Mouse (Mus musculus): ENCODE results near the gene Olfr1380. TPM values are rescaled to one million over a fixed set of nuclear protein-coding genes. Genes with fewer than 3 reads are reported as not detected.

Olfr1380 gene
- total RNA-seq, 2 experiments from 2014 or later, result not detected

Other genes starting within 250 kb of the Olfr1380 start
- not detected for gene Olfr1391, start 234.1 kb upstream of the Olfr1380 start, total RNA-seq (2021)
- gene Olfr1390, start 221.7 kb upstream of the Olfr1380 start, total RNA-seq (2021), result not detected
- not detected for gene Olfr1389, start 133.8 kb upstream of the Olfr1380 start, total RNA-seq (2021)
- under 1 TPM in 1 of 2 experiments, not detected in 1; 0.21 TPM for gene Olfr1388, start 120.3 kb upstream of the Olfr1380 start, total RNA-seq (2021)
- gene Olfr1387, start 101.5 kb upstream of the Olfr1380 start, total RNA-seq (2021), result not detected
- not detected for gene Olfr1386, start 91.8 kb upstream of the Olfr1380 start, total RNA-seq (2021)
- not detected for gene Olfr1385, start 67.8 kb upstream of the Olfr1380 start, total RNA-seq (2021)
- not detected for gene Olfr1384, start 50.2 kb upstream of the Olfr1380 start, total RNA-seq (2021)
- gene Olfr1383, start 37.2 kb upstream of the Olfr1380 start, total RNA-seq (2021), result not detected
- gene Olfr1382, start 28.6 kb upstream of the Olfr1380 start, total RNA-seq (2021), result not detected
- not detected for gene Olfr1381, start 13.4 kb upstream of the Olfr1380 start, total RNA-seq (2021)
- gene Flt4, start 52.4 kb downstream of the Olfr1380 start, total RNA-seq (2021), result 10 to 100 TPM; 18.7 to 18.9 TPM
- gene Scgb3a1, start 106.7 kb downstream of the Olfr1380 start, total RNA-seq (2021), result not detected
- 10 to 100 TPM; 51.1 to 61.2 TPM for gene Cnot6, start 155.8 kb downstream of the Olfr1380 start, total RNA-seq (2021)
- 1 to 10 TPM; 5.8 to 5.9 TPM for gene Gfpt2, start 237.3 kb downstream of the Olfr1380 start, total RNA-seq (2021)